Mouse (Mus musculus): Measurements from ENCODE around the gene Clk3.

DNA sequence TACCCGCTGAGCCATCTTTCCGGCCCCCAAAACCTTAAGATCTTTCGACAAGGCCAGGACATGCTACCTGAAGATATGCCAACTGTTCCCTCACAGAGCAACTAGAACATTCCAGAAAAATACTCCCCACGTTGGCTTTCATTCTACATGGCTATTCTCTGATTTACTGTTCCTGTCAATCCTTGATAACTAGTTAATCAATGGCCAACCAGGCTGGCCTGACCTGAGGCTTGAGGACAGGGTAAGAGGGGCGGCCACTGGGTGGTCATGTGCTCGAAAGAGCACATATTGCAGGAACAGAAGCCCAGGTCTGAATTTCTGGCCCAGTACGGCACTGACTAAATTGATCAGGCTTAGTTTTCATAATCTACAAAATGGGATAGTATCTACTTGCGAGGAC, 31.8 kb upstream of the Clk3 start:
- no peak for TF ChIP-seq HCFC1 (IDR thresholded peaks at IDR 0.05; ENCODE audit: borderline replicate concordance, insufficient read depth, low read length)
- TF ChIP-seq CHD2 (IDR thresholded peaks at IDR 0.05; ENCODE audit: low read depth, low read length): no peak
- no peak for TF ChIP-seq ZC3H11A (IDR thresholded peaks at IDR 0.05; ENCODE audit: borderline replicate concordance, low read depth, low read length)
- TF ChIP-seq MAFK (IDR thresholded peaks at IDR 0.05; ENCODE audit: insufficient read depth, low read depth, low read length): no peak

Data from ES-E14 (cell line).